Mouse (Mus musculus) kidney, postnatal 4 days (tissue): ENCODE results near the gene Car10.

Experiments used
- DNase-seq, 2 experiments: peaks; one replicate each; pipeline ENCODE4 v3.0.0; 2021; ENCODE audit warnings: mixed read lengths in 2 of 2

The Car10 gene

DNA sequence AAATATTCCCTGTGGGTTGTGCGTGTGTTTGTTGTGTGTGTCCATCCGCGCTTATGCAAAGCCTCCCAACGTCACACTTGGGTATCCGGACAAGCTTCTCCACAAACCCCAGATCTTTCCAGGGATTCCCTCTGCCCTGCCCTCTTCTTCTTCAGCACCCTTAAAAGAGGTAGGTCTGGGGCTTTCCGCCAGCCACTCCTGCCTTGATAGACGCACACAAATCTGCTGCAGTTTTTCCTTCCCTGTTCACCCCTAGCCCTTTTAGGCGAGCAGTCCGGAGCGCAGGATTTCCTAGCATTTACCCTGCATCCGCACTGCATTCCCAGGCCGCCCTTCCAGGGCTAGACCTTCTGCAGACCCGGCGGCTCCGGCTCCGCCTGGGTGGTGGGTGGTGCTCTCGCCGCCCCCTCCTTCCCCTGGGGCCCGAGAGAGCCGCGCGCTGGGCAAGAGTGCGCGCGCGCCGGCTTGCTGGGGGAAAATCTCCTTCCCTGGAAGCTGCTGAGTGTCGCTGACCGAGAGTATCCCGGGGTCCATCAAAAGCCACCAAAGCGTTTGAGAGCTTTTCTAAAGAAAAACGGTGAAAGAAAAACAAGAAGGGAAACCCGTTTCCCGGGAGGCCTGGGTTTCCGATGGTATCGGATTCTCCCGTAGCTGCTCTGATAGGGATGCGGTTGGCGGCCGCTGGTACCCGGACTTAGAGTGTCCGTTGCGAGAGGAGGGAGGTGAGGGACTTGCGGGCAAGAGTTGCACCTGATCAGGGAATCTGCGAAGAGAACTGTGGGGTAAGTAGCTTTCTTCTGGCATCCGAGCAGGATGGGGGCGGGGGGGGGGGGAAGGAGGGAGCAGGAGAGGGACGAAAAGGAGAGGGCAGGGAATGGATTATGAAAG, at the start of gene Car10:
TSS of gene Car10 (plus strand) at position 88 of the 888 bp plus-strand sequence.
- DNase-seq: peak in 1 of 2 experiments; percentile 2

DNA sequence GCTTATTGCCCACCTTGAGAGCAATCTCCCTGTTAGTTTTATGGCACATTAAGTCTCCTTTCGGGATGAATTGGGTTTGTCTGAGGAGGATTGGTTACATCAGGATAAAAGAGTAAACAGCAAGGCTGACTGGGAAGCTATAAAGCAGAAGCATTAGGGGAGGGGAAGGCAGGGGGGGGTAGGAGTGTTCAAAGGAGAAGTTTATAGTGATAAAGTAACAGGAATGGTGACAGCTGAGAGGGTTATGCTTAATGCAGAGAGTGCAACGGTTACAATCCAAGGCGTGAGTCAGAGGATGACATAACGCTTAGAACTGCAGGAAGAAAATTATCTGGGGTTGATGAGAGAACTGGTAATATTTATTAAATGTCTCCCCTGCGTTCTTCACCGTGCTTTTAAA, 32.8 kb upstream of the Car10 start:
- DNase-seq: no peak

DNA sequence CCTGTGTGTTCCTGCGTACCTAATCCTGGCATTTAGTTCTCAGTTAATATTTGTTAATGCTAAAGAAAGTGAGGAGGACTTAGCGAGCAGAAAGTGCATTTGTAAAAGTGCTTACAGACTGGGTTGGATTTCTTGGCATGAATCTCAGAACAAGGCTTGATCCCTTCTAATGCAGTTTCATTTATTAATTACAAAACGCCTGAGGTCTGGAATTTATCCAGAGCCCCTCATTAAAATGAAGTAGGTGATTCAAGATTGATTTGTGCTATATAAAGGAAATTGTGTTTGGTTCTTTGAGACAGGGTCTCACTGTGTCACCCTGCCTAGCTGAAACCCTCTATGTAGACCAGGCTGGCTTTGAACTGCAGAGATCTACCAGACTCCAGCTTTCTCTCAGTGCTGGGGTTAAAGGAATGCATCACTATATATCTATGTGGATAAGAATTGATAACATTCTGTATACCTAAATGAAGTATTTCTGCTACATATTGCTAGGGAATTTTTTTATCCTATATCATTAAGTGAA, 32.1 kb upstream of the Car10 start:
- no peak for DNase-seq

DNA sequence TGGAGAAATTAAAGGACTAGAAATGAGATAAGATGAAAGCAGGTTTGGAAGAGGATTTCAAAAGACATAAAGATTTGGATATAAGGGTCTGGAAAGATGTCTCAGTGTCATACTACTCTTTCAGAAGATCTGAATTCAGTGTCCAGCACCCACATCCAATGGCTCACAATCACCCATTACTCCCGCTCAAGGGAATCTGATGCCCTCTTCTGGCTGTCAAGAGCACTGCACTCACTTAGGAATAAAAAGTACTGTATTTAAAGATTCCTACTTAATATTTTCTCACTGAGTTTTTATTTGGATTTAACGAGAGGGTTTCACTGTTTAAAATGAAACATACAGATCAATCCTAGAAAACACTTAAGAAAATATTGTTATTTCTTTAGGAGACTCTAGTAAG, 2.2 kb upstream of the Car10 start:
- DNase-seq: no peak

DNA sequence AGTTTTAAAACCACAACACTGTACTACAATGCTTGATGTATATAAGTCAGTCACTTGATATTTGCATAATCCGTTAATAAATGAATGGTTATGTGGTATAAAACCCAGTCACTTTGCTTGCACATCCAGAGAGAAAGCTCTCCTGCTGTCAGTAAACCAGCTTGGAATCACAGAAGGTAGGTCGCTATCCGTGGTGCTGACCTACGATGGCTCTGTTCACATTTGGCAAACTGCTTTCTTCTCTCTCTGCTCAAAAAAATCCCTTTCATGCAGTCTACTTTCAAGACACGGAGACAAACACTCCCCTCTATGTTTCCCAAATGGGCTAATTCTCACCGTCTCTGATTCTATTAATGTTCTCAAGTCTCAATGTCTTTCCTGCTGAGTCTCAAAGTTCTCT, 827 bp upstream of the Car10 start:
- DNase-seq: peak; percentile 84 to 85

DNA sequence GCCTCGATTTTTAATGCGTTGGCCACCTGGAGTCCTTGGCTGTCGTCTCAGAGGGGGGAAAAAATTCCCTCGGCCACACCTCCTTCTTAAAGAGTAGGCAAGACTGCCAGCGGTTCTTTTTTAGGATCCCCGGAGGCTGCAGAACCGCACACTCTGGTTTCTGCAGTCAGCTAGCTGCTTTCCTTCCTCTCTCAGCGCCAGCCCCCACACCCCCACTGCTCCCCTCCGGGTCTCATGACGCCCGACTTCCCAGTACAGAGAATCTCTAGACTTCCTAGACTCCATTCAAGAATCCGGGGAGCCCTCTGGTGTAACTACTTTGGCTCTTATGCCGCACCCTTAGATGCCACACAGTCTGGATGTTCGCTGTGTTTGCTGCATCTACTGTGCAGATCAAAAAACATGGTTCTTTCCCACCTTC, 387 bp upstream of the Car10 start:
- no peak for DNase-seq

DNA sequence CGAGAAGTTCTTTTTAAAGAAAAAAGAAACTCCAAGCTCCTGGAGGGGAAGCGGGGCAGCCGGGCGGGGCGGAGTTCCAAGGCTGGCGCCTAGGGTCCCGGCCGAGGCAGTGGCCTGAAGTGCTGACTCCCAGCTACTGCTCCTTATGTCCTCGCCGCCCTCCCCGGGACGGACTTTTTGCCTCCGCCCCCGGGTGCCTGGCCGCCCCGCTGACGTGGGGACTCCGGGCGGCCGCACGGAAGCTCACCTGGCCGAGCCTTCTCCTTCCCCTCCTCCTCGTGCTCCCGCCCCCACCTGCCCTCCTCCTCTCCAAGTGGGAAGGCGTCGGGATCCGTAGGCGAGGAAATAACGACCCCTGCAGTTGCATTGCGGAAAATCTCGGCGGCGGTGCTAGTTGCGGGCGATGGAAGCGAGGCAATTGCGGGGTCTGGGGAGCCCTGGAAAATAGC, 1.1 kb downstream of the Car10 start:
- peak; percentile 1 to 2 for DNase-seq

DNA sequence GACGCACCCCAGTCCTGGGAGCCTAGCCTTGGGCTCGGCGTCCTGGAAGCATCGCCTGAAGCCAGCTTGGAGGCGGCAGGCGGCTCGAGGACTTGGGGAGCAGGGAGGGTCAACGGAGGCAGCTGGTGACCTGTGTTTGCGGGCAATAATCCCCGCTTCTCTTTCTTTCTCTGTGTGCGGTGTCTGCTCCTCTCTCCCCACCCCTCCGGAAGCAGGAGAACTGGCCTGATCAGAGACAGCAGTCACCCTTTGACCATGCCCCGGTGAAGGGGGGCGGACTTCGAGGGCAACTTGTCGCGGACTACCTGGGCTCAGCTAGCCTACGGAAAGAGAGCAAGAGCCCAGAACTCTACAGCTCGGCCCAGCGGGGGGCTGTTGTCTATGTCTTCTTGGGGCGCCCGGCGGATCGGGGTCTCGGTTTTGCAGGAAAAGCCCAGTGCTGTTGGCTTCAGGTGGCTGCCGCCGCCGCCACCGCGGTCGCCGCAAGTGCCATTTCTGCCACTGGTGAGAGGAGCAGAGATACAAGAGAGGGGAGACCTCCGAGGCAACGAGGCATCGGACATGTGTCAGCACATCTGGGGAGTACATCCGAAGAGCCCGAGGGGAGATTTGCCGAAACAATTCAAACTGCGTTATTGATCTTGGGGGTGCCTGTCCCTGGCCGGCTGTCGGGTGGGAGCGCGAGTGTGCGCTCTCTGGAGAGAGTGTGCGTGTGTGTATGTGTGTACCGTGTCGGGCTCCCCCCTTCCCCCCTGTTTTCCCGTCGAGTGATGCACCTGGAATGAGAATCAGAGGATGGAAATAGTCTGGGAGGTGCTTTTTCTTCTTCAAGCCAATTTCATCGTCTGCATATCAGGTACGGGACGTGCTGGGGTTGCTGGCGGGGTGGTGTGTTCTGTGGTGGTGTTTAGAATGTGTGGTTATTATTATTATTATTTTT, 1.9 kb downstream of the Car10 start:
- DNase-seq: no peak

DNA sequence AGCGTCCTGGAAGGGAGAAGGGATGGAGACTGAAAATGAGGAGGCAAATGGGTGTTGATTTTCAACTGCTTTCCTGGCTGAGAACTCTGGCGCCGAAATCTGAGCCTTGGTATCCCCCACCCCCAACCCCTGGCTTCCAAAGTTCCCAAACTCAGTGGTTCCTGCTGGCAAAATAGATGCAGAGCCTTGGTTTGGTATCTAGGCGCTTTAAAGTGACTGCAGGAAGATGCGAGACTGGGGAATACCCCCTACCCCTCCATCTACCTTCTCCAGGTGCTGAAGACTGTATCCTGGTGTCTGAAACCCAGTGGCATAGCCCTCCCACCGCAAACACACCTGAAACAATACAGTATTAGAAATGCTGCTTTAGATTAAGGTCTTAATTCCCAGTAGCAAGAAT, 2.8 kb downstream of the Car10 start:
- DNase-seq: no peak

DNA sequence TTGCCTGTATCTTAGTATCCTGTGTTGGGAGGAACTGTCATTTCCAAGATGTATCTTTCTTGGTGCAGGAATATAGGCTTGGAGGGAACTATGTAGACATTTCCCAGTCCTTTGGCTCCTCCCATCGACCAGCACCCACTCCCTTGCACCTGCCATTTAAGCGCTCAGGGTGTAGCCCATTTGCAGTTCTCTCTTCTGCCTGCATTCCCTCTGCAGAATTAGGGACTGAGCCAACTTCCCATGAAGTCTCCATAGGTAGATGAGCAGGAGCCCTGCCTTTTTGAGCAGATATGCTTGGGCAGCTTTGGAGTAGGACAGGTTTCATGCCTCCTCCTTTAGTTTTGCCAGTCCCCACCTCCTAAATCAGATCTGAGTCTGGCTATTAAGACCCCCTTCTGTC, 3.3 kb downstream of the Car10 start:
- no peak for DNase-seq

DNA sequence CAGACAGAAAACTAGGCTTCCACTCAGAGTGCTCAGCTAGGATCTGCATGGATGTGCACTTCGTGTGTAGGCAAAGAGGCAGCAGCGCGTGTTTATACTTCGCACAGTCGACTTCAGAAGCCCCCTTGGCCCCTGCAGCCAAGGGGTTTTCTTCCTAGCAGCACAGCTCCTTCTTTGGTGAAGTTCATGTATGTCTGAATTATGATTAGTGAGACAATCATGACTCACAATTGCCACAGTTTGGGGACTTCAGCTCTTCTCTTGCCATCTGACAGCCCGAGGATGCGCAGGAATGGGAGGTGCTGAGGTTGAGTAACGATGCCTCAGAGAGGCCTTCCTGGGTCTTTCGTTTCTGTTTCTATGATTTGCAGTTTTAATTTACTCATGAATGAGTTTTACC, 4.5 kb downstream of the Car10 start:
- no peak for DNase-seq

DNA sequence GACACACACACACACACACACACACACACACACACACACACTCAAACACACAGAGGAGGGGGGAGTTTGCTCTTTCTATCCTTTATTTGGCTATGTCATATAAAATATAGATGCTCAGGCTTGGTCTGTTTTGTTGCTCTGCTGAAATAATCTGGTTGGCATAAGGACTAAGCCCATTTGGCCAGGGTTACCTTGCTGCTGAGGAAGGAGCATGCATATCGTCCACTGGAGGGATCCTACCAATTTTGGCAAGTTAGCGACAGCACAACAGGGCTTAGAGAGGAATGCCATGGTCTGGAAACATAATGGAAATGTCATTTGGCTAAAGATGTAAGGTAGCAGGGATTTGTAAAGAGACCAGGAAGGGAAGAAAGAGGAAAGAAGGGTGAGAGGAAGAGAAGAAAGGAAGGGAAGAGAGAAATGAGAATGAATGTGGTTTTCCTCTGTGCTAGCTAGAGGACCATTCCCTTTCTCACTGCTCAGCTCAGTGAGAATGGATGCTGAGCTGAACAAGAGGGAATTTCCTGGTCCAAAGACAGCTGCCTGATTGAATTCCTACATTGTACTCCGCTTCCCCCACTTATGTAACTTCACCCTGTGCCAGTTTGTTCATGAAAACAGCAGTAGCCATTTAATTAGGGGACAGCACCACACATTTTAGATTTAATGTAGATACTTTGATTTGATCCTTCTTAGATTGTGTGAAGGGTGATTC, 5.4 kb downstream of the Car10 start:
- no peak for DNase-seq

DNA sequence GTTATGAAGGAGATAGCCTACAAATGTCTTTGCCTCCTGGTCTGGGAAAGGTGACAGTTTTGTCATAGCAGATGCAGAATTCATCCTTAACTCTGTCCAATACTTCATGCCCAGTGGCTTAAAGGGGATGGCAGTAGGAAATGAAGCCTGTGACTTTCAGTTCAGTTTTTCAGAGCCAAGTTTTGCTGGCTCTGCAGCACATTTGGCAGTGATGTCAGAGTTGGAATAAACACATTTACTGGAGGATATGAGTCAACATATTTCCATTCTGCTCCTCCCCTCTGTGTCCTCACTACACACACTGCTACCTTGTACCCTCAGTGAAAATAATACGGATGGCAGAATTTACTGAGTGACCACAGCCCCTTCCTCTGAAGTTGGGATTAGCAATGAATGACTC, 11.6 kb downstream of the Car10 start:
- no peak for DNase-seq

DNA sequence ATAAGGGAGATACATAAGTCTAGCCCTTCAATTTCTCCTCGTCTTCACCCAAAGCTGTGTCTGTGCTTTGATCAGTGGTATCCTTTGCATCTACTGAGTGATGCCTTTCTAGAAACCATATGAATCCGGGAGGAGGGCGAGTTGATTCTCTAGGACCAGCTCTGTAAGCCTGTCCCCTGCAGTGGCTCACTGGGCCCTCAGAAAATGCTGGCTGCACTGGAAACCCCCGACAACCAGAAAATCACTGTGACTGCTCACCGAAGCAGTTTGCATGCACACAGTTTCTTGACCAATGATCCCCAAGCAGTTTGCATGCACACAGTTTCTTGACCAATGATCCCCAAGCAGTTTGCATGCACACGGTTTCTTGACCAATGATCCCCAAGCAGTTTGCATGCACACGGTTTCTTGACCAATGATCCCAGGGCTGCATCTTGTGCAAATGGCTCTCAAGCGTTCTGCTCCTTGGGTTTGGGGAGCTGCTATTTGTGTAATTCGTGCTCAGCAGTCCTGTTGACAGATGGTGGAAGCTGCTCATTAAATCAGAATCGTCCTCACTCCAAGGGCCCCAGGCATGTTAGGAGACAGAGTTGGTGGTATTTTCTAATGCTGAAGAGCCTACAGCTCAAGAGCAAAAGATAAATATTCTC, 23.1 kb downstream of the Car10 start:
- no peak for DNase-seq

DNA sequence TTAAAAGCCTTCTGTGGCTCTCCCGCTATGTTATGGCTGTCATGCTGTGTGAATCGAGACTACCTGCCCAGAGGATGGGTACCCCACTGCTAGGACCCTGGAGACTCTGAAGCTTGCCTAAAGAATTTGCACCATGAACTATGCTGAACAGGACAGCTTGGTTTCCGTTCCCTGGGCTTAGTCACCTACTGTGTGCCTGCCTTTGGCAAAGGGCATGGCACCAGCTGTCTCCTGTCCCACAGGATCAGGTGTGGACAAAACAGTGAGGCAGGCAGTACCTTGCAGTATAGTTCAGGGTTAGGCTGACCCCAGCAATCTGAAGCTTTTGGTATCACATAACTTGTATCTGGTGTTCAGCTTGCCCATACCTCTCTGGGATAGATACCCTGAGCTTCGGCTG, 25.9 kb downstream of the Car10 start:
- no peak for DNase-seq

DNA sequence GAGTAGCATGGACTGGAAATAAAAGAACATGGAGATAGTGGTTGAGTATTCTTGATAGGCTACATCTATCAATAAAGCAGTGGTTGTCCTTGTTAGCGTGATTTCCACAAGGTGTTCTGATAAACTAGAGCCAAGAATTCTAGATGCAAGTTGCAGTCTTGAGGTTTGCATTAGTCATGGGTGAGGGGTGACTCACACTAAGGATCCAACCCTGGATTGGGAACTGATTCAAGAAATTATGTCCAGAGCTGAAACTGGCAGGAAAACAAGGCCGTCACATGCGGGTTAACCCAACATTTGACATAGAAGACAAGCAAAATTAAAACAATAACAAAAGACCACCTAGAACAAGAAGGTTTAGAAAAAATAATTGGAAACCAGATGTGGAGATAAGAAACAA, 28.6 kb downstream of the Car10 start:
- DNase-seq: no peak

DNA sequence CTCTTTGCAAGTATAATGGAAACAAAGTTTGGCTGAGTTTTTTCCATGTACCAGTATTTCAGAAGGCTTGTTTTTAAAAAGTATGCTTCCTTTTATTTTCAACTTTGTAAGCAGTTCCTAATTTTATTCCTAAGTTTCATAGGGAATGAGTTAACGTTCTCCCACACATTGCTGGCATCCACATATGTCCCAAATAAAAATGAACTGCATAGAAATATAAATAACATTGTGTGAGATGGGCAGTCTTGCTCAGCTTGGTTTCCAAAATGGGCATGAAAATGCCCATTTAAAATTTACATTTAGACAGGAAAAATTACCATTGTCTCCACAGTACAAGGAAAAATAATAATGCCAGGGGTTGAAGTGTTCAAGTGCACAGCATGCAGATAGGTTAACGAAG, 30.7 kb downstream of the Car10 start:
- DNase-seq: no peak

DNA sequence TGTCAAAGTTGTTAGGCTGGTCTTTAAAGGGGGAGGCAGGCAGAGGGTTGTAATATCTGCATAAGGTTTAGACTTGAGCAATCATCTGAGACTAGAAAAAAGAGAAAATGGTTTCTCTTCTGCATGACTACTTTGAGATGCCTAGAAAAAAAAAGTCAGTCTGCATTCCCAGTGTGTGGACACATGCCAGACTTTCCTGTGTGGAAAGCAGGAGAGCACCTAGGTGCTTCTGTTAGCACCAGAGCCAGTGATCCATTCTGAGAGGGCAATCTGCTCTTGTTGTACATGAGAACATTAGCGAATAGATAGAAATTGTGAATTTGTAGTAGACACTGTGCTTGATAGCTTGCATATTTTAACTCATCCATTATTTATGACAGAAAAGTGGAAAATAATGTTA, 40.0 kb downstream of the Car10 start:
- no peak for DNase-seq

DNA sequence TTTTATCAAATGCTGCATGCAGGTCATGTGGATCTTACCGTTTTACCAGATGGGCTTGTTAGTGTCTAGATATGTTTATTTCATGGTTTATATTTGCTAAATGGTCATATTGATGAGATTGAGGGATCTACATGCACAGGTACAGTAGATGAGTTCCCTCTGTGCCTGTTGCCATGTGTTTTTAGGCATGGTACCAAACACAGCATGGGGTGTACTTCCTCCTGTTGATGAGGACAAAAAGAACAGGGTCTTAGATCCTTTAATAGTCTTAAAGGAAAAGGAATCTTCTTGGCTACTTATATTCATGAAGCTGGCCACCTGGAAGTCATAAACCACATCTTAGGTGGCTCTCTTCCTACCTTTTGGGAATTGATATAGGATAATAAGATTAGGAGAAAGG, 43.9 kb downstream of the Car10 start:
- no peak for DNase-seq

DNA sequence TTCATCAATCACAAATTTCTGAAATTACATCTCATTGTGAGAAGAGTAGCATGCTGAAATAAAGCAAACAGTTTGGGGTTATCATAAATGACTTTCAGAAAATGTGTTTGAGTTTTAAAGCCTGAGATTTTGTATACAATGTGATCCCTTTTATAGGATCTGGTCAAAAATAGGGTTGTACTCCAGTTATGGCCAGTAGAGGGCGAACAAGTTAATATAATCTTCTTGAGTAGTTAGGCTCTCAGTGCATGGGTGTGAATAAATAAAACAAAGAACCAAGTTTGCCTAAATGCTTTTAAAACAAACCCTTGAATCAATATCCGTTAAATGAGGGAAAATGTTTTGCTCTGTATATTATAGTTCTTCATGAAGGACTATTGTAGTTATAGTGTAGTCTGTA, 46.7 kb downstream of the Car10 start:
- peak in 1 of 2 experiments; percentile 7 for DNase-seq

DNA sequence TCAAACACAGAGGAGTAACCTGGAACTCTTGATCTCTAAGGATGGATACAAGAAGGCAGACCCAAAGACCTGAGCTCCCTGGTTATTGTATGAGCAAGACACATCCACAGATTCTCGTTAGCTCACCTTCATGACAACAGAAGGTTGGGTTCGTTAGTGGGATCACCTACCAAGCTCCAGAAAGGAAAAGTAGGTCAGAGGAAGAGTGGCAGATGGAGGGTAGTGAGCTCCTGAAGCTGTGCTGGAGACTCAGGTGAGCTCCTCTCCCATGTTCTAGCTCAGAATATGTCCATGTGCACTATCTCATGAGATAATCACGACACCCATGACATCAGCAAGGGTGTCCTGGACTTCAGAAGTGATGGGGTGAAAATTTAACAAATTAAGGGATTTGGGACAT, 57.1 kb downstream of the Car10 start:
- DNase-seq: no peak

DNA sequence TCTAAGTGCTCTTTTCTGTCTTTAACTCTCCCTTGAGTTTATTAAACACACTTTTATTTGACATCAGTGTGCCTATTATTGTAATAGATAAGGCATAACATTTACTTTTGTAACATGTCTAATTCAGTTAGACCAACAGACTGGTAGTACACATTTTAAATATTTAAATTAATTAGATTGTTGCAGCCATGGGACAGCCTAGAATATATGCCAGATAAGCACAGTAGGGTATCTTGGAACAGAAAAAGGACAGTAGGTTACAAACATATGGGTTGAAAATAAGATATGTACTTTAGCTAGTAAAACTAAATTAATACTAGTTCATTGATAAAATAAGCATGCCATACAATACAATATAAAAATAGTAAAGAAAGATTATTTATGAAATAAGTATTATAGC, 74.6 kb downstream of the Car10 start:
- DNase-seq: no peak
